Mouse (Mus musculus) thymus, postnatal 14 days (tissue): ENCODE results near the gene Gng8.

Experiments
- DNase-seq: peaks from one replicate; pipeline ENCODE4 v3.0.0; 2021

Gng8 gene

DNA sequence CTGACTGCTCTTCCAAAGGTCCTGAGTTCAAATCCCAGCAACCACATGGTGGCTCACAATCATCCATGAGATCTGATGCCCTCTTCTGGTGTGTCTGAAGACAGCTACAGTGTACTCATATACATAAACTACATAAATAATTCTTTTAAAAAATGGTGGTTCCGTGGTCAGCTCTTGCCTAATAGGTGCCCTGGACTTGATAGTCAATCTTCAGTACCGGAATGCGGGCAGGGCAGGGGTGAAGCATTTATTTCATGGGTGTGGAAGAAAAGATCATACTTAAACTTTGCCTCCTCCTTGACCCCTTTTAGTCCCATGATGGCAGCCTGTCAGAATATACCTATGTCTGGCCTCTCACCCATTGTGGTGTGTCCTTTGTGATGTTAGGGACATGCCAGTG is 20.3 kb downstream of the Gng8 start:
- no peak for DNase-seq

DNA sequence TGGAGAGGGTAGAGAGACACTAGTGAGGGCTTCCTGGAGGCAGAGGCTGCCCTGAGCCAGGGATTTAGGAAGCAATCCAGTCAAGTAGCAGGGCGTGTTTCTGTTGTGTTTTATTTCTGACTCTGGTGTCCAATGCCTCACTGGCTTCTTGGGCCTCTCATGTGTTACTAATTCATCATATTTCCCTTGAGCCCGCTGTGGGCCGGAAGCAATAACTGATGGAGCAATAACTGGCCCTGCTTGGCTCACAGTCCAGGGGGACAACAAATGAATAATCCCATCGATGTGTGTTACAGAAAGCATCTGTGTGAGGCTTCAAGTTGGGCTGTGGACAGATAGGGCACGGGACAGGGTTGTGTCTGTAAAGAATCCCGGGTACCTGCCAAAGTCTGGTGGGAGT is 20.8 kb downstream of the Gng8 start:
- no peak for DNase-seq

DNA sequence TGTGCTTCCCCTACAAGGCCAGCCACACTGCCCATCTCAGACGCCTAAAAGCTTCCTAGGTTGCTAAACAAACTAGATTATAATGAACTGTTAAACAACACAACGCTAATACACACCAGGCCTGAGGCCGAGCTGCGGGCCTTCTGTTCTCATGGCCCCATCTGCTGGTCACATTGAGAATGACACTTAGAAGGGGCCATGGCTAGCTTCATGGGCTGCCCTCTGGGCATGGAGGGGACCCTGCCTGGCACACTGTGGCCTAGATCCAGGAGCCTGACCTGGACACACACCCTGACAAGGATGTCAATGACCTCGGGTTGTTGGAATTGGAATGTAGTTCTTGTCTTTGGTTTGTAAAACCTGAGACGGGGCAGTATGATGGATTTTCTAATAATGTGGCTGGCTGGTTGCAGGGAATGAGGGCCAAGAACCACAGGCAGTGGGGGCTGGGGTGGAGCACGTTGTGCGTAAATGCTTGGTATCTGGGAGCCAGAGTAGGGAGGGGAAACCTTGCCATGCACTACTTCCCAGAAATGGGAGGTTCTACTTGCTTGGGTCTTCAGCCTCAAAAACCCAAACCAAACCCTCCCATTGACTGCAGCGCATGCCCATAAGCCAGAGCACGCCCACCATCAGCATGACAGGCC is 22.3 kb downstream of the Gng8 start:
- DNase-seq: peak; percentile 77

DNA sequence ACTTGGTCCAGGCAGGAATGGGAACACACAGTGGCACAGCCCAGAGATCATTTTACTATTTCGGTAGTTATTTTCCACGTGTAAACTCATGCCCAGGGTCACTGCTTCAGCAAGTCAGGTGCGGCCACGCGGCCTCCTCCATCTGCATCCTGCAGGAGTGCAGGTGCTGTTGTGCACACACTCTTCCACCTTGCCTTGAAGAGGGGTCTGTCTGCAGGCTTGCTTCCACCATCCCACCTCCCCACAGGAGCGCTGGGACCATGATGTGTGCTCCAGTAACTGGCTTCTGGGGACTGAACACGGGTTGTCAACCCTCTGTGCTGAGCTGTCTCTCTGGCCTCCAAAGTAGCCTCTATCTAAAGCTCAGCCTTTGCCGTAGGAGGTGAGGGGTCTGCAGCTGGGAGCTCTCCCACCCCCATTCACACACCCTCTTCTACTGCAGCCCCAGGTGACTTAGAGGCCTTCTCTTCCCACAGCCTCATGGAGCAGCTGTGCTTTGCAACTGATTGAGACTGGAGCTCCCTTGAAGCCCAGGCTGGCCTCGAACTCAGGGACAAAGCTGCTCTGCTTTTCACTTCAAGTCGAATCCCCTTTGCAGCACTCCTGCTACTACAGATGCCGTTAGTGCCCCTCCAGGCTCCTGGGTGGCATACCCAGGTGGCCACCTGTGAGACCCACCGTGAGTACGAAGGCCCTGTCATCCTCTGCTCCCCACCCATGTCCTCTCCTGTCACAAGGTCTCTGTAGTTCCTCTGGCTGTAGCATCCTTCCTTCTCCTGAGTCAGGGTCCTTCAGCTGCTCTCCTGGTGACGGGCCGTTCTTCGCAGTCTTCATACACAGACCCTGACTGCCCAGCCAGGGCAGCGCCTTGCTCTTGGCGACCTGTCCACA is 23.1 kb downstream of the Gng8 start:
- DNase-seq: no peak

DNA sequence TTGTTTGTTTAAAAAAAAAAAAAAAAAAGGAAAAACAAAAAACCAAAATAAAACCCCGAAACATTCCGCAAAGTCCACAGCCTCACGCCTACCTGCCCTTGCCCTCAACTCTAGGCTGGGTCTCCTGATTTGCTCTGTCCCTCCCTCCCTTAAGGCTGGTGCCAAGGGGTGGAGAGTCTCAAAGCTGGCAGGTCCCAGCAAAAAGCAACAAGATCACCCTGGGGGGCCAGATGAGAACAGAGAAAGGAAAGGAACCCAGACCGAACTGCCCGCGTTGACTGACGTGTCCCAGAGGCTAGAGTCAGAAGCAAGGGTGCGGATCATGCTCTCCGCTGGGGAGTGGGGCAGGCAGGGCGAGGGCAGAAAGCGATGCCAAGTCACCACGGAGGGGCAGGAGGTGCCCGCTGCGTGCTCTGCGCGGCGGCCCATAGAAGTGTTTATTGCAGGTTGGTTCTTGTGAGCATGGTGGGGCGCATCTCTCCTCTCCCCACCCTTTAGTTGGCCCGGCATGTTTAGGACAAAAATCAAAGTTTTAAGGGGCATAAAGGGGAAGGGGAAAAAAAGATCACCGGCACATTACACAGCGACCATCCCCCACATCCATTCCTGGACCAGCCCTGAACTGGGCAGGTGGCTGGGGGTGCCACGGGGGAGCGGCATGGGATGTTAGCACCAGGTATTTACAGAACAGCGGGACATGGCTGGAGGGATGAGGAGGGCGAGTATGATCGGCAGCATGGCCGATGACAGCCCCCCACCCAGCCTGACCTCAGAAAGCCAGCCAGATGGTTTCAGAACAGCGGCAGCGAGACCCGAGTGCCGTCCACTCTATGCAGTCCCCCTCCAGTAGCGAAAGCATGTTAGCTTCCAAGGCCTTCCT is 24.1 kb downstream of the Gng8 start:
- no peak for DNase-seq

DNA sequence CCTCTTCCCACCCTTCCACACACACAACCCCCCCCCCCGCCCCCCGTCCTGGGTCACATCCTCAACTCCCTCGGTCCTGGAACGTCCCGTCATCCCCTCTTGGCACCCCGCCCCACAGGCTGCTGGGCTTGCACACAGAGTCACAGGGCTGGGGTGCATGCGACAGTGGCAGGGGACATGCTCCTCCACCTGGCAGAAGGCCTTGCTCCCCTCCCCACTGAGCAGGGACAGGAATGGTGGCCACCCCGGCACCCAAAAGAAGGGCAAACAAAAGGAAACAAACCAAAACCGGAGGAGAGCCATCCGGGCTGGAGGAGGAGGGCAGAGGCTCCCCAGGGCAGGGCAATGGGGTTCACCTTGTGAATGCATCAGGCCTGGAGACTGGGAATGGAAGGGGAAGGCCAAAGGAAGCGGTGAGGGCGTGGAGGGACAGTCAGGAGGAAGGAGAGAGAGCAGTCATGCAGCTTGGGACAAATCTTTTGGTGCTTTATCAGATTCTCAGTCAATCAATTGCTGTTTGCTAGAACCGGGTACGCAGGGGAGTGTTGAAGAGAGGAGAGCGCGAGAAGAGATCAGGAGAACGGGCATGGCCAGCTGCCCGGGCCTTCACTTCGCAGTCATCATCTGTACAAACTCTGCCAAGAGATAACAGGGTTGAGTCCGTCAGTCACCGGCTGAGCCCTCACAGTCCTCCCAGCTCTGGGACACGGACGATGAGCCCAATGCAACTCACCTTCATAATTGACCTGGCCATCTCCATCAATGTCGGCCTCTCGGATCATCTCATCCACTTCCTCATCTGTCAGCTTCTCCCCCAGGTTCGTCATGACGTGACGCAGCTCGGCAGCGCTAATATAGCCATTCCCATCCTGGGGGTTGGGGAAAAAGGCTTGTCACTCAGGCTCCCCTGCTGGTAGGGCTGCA is 25.0 kb downstream of the Gng8 start:
- DNase-seq: no peak

DNA sequence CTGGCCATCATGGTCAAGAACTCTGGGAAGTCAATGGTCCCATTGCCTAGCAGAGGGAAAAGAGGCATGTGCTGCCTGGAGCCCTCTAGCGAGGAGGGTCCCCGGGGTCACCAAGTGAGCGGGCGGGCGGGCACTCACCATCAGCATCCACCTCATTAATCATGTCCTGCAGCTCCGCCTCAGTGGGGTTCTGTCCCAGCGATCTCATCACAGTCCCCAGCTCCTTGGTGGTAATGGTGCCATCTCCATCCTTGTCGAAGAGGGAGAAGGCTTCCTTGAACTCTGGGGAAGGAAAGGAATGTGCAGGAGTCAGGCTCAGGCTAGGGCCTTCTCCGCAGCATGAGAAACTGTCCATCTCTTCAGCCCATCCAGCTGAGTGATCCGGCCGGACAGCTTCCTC is 25.9 kb downstream of the Gng8 start:
- DNase-seq: no peak

DNA sequence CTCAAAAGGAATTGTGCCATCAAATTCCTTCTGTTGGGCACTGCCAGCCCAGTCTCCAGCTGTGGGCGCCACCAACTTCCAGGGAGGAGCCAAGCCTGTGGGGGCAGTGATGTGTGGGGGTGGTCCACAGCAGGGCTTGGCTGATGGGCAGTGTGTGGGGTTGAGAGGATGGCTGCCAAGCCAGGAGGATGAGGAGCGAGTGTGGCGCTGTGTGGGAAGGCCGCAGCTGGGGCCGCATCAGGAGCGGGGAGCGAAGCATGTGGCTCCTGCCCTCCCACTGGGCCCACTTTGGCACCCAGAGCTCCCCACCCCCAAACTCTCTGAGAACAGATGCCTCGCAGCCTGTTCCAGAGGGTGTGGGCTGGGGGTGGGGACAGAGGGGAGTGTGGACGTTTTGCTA is 26.4 kb downstream of the Gng8 start:
- no peak for DNase-seq

DNA sequence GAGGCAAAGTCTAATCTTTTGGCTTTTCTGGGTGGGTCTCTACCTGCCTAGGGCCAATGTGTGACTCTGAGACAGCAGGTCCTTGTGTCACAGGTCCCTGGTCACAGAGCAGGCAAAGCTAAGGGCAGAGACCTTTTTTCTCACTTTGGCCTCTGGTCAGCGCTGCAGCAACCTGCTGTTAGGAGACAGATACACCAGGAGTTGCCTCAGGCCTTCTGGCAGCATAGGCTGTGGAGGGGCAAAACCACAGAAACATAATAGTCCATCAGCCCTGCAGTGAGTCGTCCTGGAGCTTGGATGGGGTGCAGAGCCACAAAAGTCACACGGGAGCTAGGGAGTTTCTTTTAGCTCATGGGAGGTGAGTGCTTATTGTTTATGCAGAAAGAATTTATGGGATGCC is 27.1 kb downstream of the Gng8 start:
- DNase-seq: no peak

DNA sequence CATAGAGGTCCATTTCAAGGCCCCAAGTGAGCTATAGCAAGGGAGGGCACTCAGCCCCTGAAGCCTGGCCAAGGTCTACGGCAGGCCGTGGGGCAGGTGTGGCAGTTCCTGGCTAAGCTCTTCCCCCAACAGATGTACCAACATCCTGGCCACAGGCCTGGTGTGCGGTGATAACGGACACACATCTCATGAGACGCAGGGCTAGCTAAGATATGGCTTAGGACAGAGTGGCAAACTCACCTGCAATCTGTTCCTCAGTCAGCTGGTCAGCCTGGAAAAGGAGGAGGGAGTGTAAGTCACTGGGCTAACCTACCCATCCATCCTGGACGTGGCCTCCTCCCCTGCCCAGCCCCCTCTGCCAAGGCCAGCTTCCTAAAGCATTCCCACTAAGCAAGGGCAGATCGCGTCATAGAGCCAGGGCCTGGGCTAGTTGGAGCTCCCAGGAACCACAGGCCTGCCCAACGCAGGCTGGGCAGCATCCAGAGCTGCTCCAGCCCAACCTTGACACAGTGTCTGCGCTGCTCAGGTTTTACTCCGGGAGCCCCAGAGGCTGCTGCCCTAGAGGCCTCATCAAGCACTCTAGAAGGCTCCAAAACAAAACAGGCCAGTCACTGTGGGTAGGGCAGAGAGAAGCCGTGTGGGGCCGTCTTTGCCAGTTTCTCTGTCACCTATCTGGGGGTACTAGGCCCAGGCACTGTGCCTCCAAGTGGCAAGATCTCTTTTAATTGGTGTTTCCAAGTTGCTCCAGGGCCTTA is 28.0 kb downstream of the Gng8 start:
- DNase-seq: no peak

DNA sequence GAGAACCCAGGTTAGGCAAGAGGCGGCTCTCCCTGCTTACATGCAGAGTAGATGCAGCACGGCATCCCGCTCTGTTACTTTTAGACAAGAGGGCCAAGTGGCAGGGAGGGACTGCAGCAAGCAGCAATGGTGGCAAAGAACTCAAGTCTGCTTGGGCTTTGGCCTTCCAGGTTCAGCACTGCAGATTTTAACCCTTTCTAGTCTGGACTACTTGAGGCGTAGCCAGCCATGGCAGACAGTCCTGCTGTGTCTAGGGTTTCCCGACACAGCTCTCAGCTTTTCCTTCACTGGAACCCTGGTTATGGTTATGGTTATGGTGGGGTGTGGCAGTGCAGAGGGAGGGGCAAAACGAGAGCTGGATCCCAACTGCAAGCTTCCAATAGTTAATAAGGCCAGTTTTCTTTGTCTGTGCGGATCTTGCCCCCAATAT is 28.6 kb downstream of the Gng8 start:
- no peak for DNase-seq

DNA sequence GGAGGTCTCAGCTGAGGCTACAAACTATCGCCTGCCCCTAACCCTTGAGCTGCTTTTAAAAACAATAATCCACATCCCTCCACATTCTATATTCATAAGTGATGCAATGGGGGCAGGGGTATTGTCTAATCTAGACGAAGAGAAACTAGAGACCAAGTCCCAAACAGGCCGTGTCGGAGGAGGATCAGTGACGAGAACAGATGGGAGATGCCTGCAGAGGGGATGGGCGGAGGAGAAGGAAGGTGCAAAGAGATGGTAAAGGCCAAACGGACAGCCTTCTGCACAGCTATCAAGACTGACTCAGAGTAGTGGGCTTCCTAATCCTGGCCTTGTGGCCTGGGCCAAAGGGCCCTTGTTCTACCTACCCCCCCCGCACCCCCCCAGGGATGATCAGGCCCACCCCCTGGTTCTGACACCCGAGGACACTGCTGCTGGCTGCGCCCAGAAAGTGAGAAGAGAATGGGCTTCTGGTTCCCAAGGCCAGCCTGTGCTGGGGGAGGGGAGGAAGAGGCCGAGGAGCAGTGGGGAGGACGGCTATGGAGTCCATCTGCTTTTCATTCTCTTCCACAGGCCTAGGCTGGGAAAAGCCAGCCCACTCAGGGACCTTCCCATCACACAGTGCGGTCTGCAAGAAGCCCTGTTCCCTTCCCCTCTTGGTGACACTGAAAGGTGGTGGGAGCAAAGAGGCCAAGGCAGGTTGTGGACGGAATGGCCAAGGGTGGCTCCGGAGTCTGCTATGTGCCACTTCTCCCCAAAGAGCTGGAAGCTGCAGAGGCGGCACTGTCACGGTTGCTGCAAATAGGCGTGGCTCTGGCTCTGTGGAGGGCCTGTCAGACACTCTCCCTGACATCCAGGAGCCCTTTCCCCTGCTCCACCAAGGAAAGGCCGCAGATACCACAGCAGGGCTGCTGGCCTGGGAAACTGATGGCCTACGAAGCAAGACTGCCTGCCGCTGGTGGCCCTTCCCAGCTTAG is 29.5 kb downstream of the Gng8 start:
- no peak for DNase-seq

DNA sequence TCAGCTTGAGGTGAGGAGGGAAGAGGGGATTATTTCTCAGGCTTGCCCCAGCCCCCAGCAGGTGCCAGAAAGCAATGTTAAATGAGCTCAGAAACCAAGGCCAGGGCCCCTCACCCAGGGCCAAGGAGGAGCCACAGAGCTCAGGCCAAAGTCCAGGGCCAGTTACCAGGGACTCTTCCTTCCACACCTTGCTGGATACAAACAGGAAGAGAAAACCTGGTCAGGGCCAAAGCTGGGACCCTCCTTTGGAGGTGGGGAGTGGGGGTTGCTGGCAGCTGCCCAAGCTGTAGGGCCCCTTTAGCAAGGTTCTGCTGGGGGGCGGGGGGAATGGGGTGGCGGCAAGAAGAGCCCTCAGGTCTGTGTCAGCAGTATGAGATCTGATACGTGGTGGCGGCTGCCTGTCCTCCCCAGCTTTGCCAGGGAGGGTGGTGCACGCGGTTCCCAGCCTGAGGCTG is 30.3 kb downstream of the Gng8 start:
- no peak for DNase-seq

DNA sequence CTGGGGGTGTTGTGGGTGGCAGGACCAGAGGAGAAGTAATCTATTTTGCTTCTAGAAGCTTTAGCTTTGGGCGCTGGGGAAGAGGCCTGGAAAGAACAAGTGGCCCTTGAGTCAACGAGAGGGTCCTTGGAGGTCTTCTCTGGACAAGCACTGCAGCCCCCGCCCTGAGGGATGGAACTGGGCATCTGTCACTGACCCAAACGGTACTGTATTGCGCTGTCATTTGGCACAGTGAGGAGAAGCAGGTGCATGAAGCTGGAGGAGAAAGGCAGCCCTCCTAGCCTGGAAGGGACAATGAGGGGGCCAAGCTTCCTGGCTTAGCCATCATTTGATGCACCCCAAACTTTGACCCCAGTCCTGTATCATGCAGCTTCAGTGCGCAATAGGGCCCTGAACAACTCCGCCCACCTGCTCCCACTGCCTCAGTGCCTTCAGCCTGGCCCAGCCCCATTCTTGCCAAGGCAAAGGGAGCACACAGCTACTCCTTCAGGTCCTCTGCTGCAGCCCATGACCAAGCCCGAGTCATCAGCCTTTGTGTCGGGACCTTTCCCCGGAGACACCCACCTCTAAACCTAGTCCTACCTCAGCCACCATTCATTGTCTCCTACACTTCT is 30.9 kb downstream of the Gng8 start:
- peak; percentile 55 for DNase-seq

DNA sequence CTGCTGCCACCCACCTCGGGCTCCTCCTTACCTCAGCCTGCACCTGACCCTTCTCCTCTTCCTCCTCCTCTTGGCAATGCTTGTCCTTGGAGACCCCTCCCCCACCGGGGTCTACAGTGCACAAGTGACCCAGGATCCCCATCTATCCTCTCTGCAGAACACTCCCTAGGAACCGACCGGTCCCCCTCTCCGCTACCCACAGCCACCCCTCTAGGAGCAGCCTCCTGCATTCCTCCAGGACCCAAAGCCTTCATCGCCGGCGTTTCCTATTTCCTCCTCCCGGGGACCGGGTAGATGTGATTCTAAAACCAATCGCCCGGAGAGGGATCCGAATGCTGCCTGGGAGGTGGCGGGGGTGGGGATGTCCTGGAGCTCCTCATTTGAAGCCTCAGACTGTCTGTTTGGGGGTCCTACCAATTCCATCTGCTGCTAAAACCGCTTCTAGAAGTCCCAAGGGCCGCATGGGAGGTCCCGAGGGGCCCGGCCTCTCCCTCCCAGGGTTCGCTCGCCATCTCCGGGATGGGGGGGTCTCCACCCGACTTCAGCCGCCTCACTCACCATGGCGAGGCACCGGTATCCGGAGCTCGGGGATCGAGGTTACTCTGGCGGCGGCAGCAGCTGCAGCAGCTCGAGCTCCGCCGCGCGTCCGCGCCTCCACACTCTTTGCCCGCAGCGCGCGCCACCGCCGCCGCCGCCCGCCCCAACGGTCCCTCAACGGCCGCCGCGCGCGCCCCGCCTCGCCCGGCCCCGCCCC is 31.9 kb downstream of the Gng8 start:
- peak; percentile 66 for DNase-seq

DNA sequence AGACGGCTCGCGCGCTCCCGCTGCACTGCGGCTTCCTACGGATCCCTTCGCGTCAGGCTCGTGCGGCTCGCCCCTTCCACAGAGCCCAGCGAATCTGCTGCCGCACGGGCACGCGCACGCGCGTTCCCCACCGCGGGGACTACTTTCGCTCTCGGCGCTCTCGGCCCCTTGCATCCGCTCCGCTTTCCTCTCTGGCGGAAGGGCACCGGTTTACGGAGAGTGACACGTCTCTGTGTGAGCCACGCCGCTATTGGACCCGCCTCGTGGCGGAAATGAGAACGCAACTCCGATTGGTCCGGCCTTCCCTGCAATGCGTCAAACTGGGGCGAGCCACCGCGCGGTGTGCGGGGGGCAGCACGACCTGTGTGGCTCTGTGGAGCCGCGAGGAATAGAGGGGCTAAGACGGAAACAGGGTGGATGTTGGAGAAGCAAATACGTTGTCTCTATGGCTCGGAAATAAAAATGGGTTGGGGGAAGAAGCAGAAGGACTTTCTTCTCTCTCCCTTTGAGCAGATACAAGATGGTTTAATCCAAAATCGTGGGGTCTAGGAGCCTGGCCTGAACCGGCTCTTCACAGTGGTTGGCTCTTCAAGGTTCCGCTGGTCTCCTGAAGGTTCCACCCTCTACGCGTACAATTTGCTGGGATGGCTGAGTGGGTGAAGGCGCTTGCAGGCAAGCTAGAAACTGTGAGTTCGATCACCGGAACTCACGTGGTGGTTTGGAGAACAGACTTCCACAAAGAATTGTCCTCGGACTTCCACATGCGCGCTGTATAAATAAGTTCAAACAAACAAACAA is 32.6 kb downstream of the Gng8 start, which contains the start of gene Calm3:
Calm3 (minus strand) TSS at position 78 of the 798 bp plus-strand sequence.
- DNase-seq: peak; percentile 100

DNA sequence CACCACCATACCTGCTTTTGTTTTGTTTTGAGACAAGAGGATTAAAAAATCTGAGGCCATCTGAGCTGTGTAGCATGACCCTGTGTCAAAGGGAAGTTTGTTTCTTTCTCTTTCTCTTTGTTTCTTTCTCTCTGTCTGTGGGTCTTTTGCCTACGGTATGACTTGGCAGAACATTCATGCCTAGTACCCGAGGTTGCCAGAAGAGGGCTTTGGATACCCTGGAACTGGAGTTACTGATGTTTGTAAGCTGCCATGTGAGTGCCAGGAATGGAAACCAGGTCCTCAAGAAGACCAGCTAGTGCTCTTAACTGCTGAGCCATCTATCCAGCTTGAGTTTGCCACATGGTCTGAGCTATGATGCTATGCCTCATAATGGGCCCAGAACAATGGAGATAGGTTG is 36.8 kb downstream of the Gng8 start:
- no peak for DNase-seq

DNA sequence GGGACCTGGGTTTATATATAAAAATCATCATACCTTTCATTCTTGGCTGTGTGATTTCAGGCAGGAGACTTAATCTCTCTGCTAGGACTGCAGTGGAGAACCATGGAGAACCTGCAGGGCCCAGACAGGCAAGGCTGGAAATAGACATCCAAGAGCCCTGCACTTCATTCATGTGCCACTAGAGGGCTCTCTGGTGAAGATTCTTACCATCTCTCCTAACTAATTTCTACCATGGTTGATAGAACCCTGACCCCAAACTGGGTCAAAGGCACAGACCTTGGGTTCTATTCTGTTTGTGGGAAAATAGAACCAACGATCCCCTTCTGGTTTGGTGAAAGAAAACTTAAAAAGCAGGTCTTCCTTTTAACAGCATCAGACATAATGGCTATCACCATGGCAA is 39.3 kb downstream of the Gng8 start:
- DNase-seq: peak; percentile 72
